ENCODE assay signal across 19 mouse cellular contexts in the genomic region with DNA sequence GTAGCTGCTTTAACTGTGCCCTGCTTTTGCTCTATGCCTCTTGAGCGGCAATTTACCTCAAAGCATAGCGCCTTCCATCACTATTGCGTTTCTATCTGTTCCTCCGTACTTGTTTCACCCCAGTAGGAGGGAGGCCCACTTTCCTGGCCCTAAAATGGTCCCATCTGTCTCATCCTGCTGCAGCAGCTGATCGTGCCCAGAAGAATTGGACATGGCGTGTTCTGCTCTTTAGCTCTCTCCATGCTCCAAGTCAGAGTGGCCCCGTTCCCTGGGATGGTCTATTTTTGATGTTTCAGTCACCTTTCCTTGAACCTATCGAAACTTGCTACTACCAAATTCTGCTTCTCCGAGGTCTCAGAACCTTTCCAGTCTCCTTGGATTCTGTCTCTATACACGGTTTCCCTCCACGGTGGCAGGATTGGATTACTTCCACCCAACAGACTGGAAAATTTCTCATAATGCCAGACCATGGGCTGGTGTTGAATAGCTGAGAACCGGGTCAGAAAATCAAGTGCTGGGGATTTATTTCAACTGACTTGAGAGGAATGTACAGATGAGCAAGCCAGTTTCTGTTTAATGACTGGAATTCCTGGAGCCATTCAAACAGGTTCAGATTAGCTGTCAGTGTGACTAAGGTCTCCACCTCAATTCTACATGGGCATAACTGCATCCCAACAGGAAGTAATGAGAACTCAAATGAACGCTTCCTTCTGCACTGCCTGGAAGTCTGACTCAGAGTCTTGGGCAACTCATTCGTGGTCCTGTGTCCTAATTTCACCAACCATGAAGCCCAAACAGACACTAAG.
DNase-seq lines count a peak whose midpoint lies in the region; ATAC-seq and TF ChIP-seq lines count a peak whose summit lies in the region.
"Had no signal": no experiment of that assay in that cellular context is flagged by ENCODE, and none has a peak within 500 bp of the region (broad histone marks: within the 10 kb centered on the region; RNA-seq: fewer than 3 reads in every experiment).

No protein-coding gene starts in this region.

- ATAC-seq in forebrain, postnatal 0 days, result no peak
- no peak for ATAC-seq in forebrain, embryonic 11.5 days (replicated peaks; ENCODE audit: low FRiP score)

- WGBS in forebrain, postnatal 0 days, result 72% methylated on average over 14 of the region's 14 CpGs
- 83% methylated on average over 14 of the region's 14 CpGs for WGBS in forebrain, embryonic 11.5 days
- WGBS in olfactory bulb, adult 2 months, result 74% methylated on average over 14 of the region's 14 CpGs

- H3K4me2 ChIP-seq in forebrain, postnatal 0 days (ENCODE audit: low read depth), result no peak overlapping the region
- H3K4me2 ChIP-seq in forebrain, embryonic 11.5 days (ENCODE audit: low read depth, low read length, severe bottlenecking), result no peak overlapping the region
- H3K4me2 ChIP-seq: forebrain, embryonic 12.5 days; heart, embryonic 15.5 days; midbrain, embryonic 12.5 days; stomach, embryonic 15.5 days had no signal

- no peaks in the 10 kb centered on the region for H3K9me3 ChIP-seq in forebrain, postnatal 0 days (ENCODE audit: low read length)
- no peaks in the 10 kb centered on the region for H3K9me3 ChIP-seq in forebrain, embryonic 11.5 days (ENCODE audit: control insufficient read depth, low read length)
- H3K9me3 ChIP-seq: forebrain, embryonic 12.5 days; heart, embryonic 15.5 days; midbrain, embryonic 12.5 days; stomach, embryonic 15.5 days had no signal

- H3K4me3 ChIP-seq in forebrain, postnatal 0 days (ENCODE audit: low read depth, low read length), result no peak overlapping the region
- H3K4me3 ChIP-seq in forebrain, embryonic 11.5 days (ENCODE audit: low read depth, low read length), result no peak overlapping the region
- H3K4me3 ChIP-seq in olfactory bulb, adult 2 months (ENCODE audit: insufficient read depth, low read depth, low read length), result no peak overlapping the region
- H3K4me3 ChIP-seq: forebrain, embryonic 12.5 days; heart, embryonic 15.5 days; midbrain, embryonic 12.5 days; stomach, embryonic 15.5 days had no signal

- no peaks in the 10 kb centered on the region for H3K36me3 ChIP-seq in forebrain, postnatal 0 days (ENCODE audit: insufficient read depth)
- no peaks in the 10 kb centered on the region for H3K36me3 ChIP-seq in forebrain, embryonic 11.5 days (ENCODE audit: control insufficient read depth, insufficient read depth, low read length)
- H3K36me3 ChIP-seq: forebrain, embryonic 12.5 days; heart, embryonic 15.5 days; midbrain, embryonic 12.5 days; stomach, embryonic 15.5 days had no signal

- peaks cover 18% of the 10 kb centered on the region; the same call in 1 of the 2 replicates for H3K4me1 ChIP-seq in forebrain, postnatal 0 days (ENCODE audit: insufficient read depth)
- peaks cover 2% of the 10 kb centered on the region; the same call in 1 of the 2 replicates for H3K4me1 ChIP-seq in forebrain, embryonic 11.5 days (replicated peaks; ENCODE audit: control insufficient read depth, insufficient read depth, low read length)
- H3K4me1 ChIP-seq in olfactory bulb, adult 2 months (ENCODE audit: control insufficient read depth, insufficient read depth, low read length), result peaks cover 18% of the 10 kb centered on the region
- H3K4me1 ChIP-seq: heart, embryonic 15.5 days; stomach, embryonic 15.5 days had no signal

- TF ChIP-seq CTCF in forebrain, postnatal 0 days (IDR thresholded peaks at IDR 0.05; ENCODE audit: low read depth), result no peak
- TF ChIP-seq CTCF in olfactory bulb, adult 2 months (IDR thresholded peaks at IDR 0.05; ENCODE audit: insufficient read depth, low read depth, low read length), result no peak

- DNase-seq in forebrain, postnatal 0 days, result peak; percentile 48
- DNase-seq in forebrain, embryonic 11.5 days (ENCODE audit: low spot score), result no peak
- DNase-seq in layer of hippocampus, postnatal 10 days (ENCODE audit: low spot score in 2 of 2), result peak; percentile 61 to 65
- no peak for DNase-seq in layer of hippocampus, adult 8-10 months (ENCODE audit: low spot score in 2 of 2)
- peak; percentile 95 for DNase-seq in cerebellum, adult 9-10 months
- no peak for DNase-seq in ovary, postnatal 36 days (ENCODE audit: low spot score)
- no peak for DNase-seq in spleen, postnatal 10 days (ENCODE audit: low spot score in 2 of 2)
- DNase-seq: adrenal gland, adult 2 months; heart, adult 18-20 months; kidney, adult 9 months; lung, adult 18-20 months; right cerebral cortex, adult 18-20 months; spleen, adult 18-20 months; thymus, adult 2 months had no signal

- H3K27me3 ChIP-seq in forebrain, postnatal 0 days (ENCODE audit: insufficient read depth, low read length), result no peaks in the 10 kb centered on the region
- H3K27me3 ChIP-seq in forebrain, embryonic 11.5 days (ENCODE audit: control insufficient read depth, insufficient read depth, low read length), result no peaks in the 10 kb centered on the region
- H3K27me3 ChIP-seq: forebrain, embryonic 12.5 days; heart, embryonic 15.5 days; midbrain, embryonic 12.5 days; stomach, embryonic 15.5 days had no signal

- TF ChIP-seq POLR2A in olfactory bulb, adult 2 months (IDR thresholded peaks at IDR 0.05; ENCODE audit: insufficient read depth, low read depth, low read length), result no peak

- no peak overlapping the region for H3K27ac ChIP-seq in forebrain, postnatal 0 days (ENCODE audit: low read depth, low read length)
- no peak overlapping the region for H3K27ac ChIP-seq in forebrain, embryonic 11.5 days (ENCODE audit: low read depth, low read length)
- H3K27ac ChIP-seq in olfactory bulb, adult 2 months (ENCODE audit: insufficient read depth, low read depth, low read length), result peak overlapping the region; percentile 29; the same call in 1 of the 2 replicates
- H3K27ac ChIP-seq: forebrain, embryonic 12.5 days; heart, embryonic 15.5 days; midbrain, embryonic 12.5 days; stomach, embryonic 15.5 days had no signal

- H3K9ac ChIP-seq in forebrain, postnatal 0 days, result no peak overlapping the region
- H3K9ac ChIP-seq in forebrain, embryonic 11.5 days (ENCODE audit: low read length), result no peak overlapping the region
- H3K9ac ChIP-seq: forebrain, embryonic 12.5 days; heart, embryonic 15.5 days; midbrain, embryonic 12.5 days; stomach, embryonic 15.5 days had no signal

Comparison
In these comparisons a context has a peak if more than half of its experiments do, and no peak if none do; other contexts are left out.
1. DNase-seq: peak in forebrain, postnatal 0 days (single experiment), layer of hippocampus, postnatal 10 days (2 of 2) and cerebellum, adult 9-10 months (single experiment); none in forebrain, embryonic 11.5 days (single experiment), layer of hippocampus, adult 8-10 months (0 of 2), ovary, postnatal 36 days (single experiment) and spleen, postnatal 10 days (0 of 2).